Mouse (Mus musculus): ENCODE results near the gene Igfbp7.

Gene Igfbp7

DNA sequence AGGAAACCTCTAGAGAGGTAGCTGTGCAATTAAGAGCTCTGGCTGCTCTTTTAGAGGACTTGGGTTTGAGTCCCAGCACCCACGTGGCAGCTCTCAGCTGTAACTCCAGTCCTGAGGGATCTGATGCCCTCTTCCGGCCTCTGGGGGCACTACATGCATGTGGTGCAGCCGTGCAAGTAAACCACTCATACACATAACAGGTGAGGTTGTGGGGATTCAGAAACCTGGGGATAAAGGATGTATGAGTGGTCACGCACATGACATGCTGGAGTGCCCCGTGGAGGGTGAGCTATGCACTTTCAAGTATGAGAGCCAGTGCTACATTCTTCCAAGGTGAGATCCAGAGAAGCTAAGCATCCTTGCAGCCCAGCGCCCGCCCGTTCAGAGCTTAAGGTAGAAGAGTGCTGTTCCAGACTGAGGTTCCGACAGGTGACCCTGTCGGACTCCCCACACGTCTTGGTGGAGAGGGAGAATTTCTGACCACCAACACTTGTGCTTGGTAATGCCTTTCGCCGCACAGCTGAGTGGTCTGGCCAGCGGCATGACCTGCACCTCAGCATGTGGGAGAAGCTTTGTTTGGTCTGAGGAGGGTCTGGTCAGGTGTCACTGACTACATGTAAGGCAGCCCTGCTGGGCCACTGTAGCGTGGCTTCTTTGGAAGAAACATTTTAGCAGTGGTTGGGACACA is 57.7 kb downstream of the Igfbp7 start:
- no peak for DNase-seq (ENCODE audit: low spot score)

DNA sequence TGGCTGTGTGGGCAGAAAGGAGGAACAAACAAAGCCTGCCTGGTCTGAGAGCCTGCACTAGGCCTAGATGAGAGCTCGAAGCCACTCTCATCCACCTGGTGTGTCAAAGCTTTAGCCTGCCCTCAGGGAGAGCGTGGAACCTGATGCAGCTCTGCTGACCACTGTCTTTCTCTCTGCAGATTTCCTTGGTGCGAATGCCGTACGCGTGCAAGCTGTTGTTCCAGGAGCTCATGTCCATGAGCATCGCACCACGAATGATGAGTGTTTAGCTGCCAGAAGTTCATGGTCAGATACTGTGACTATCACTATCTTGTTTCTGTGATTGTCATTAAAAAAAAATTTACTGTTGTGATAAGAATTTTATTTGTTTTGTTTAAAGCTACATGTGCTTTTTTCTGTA is 58.9 kb downstream of the Igfbp7 start:
- DNase-seq (ENCODE audit: low spot score) = no peak

DNA sequence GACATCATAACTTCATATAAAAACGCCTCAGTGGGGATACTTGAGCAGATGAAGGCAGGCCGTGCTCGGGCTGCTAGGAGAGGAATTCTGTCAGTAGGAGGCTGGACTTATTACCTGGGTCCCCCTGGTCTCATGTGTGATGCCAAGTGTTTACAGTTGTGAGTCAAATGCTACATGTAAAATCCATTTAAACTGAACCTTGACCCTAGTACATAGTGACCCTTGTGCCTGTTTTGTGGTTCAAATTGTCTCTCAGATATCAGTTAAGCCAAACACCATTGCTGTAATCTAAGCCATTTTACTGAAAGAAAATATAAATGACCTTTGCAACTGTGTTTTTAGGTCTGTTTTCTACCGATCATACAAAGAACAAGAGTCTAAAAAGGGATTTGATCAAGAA is 67.8 kb downstream of the Igfbp7 start:
- DNase-seq (ENCODE audit: low spot score) = no peak

DNA sequence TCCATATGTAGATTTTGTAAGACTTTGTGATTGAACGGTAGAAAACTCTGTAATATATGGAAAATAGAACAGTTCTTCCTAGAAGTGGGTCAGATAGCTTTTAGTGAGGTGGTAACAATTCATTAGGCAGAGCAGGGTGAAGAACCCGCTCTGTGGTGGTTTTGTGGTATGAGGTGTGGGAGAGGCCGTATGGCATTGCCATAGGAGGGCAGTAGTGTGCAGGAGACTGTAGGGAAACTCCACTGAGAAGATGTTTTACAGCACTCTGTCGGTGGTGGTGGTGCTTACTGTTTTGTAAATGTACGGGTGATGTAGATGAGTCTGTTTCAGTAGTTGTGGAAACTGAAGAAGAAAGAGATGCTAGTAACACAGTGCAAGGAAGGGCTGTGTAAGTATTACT is 77.7 kb downstream of the Igfbp7 start:
- no peak for DNase-seq (ENCODE audit: low spot score)

DNA sequence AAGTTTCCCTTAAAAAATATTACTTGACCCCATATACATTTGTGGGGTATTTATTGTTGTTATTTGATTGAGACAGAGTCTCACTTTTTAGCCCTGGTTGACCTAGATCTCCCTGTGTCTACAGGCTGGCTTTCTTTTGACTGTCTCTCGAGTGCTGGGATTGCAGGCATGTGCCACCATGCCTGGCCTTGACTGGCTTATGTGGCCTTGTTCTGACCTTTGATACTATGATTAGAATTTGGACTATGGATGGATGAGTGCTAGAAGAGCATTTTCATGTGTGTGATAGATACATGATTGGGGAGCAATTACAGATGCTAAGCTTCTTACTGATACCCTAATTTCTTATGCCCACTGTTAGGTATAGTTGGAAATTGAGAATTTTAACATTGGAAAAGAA is 82.9 kb downstream of the Igfbp7 start:
- DNase-seq (ENCODE audit: low spot score) = no peak

DNA sequence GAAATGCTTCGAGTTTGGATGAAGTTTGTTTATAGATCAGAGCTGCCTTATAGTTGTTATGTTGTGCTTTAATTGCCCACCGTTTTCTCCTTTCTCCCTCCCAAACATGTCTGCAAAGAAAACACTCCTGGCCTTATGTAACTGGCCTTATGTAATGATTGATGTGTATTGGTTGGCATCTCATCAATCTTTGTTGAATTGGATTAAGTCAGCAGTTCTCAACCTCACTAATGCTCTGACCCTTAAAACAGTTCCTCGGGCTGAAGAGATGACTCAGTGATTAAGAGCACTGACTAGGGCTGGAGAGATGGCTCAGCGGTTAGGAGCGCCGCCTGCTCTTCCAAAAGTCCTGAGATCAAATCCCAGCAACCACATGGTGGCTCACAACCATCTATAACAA is 92.9 kb downstream of the Igfbp7 start:
- DNase-seq (ENCODE audit: low spot score) = no peak

DNA sequence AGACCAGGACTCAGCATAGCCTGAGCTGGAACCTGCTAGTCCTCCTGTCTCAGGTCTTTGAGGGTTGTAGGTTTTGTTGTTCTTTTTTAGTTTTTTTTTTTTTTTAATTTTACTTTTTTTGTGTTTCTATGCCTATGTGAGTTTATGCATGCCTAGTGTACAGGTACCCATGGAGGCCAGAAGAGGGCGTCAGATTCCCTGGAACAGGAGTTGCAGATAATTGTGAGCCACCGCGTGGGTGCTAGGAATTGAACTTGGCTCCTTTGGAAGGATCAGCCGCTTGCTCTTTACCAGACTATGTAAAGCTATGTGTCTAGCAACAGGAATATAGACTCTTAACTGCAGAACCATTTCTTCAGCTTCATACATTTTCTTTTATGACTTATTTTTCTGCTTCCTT is 93.6 kb downstream of the Igfbp7 start:
- no peak for DNase-seq (ENCODE audit: low spot score)

DNA sequence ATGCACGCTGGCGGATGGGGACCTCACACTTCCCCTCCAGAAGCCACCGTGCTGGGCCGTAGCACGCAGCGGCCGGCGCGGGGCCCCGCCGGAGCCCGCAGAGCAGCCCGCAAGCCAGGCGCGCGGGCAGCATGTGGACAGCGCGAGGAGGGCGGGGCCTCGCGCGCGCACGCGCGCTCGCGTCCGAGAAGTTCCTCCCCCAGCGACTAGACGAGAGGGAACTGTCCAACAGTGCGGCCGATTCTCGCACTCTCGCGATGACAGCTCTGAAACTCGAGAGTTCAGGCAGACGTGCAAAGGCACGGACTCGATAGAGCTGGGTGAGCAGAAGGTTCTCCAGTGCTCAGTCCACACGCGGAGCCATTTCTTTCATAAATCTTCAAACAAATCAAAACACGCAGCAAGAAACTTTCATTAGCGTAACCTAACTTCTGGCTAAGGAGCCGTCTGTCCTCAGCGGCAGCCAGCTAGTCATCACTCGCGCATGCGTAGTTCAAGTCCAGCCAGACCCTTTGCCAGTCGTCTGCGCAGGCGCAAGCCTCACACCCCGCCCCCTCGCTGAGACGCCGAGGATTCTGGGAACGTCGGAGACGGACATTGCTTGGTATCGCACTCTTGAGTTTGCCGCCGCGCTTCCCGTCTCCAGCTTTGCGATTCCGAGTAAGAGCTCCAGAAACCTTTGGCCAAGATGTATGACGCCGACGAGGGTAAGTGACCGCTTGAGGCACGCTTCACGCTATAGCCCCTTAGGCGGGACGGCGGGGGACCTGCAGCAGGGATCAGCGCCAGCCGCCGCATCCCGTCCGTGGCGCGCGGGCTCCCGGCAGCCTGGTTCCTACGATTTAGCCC is 97.7 kb downstream of the Igfbp7 start, which contains the start of the genes Noa1 and Polr2b:
TSS of gene Noa1 (minus strand) at position 161 of the 849 bp plus-strand sequence.
TSS of gene Polr2b (plus strand) at position 224 of the 849 bp plus-strand sequence.
- peak; percentile 99 for DNase-seq (ENCODE audit: low spot score)

DNA sequence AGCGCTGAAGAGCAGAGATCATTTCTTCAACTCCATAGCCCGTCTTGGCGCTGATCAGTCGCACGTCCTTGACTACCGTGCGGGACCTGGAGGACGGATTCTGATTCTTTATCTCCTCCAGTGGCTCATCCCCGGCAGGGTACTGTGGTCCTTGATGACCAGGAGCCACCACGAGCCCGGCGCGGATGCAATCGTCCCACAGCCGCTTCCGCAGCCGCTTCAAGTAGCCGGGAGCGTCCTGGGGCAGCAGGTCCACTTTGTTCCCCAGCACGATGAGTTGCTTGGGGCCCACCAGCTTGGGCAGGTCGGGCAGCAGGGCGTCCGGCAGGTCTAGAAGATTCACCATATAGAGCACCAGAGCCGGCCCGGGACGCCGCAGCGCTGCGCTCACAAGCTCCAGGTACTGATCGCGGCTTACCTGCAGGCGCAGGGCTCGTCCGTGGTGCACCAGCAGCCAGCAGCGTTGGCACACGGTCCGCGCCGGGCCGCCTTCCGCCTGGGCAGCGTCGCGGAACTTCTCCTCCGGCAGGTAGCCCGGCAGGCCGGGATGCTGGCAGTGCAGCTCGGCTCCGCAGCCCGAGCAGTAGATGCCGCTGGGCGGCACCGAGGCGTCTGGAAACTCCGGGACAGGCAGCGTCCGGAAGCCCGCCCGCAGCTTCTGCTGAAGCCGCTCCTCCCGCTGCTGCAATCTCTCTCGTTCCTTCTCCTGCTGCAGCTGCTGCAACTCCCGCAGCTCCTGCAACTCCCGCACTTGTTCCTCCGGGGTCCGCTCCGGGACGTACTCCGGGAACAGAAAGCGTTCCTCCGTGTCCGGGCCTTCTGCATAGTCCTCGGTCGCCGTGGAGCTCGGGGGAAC is 98.6 kb downstream of the Igfbp7 start:
- peak; percentile 54 for DNase-seq (ENCODE audit: low spot score)

DNA sequence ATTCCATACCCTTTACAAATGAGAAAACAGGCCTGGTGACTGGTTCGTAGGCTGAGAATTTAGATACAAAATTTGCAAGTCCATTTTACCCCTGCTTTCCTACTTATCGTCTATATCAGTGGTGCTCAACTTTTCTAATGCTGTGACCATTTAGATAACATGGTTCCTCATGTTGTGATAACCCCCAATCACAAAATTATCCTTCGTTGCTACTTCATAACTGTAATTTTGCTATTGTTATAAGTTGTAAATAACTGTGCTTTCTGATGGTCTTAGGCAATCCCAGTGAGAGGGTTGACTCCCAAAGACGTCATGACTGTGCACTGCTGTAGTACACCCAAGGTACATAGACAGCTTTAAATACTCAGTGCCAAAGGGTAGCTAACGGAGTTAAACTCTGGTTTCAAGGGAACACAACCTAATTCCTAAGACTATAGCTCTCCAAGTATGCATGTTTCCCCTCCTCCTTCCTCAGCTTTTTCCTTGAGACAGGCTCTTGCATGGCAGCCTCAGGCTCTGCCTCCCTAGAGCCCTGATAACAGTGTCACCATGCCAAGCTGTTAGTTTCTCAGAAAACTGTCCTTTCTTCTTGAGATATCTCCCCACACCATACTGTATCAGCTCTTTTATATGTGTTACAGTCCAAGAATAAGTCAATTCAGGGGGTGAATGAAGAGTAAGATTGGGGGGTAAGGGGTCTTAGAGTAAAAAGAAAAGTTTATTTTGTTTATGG is 99.9 kb downstream of the Igfbp7 start:
- no peak for DNase-seq (ENCODE audit: low spot score)

DNA sequence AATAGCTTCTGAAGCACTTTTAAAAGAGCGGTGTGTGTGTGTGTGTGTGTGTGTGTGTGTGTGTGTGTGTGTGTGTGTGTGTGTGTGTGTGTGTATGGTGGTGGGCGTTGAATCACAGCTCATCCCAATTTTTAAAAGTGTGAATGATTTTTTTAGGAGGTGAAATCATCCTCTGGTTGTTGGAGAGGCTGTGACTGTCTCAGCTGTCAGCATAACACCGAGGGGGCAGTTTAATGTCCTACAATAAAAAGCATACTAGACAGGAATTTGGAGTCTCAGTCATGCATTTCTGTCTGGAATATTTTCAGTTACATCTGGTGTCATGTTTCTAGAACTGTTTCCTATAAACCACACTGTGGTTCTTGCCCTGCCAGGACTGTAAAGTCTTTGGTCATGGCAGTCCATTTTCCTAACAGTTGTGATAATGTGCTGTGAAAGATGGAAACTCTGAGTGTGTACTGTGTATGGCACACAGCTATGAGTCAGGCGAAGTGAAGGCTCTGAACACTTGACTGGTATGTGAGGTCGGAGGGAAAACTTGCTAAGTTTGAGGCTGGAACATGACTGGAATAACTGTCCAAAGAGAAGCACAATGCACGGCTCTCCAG is 106.4 kb downstream of the Igfbp7 start:
- DNase-seq (ENCODE audit: low spot score) = no peak

DNA sequence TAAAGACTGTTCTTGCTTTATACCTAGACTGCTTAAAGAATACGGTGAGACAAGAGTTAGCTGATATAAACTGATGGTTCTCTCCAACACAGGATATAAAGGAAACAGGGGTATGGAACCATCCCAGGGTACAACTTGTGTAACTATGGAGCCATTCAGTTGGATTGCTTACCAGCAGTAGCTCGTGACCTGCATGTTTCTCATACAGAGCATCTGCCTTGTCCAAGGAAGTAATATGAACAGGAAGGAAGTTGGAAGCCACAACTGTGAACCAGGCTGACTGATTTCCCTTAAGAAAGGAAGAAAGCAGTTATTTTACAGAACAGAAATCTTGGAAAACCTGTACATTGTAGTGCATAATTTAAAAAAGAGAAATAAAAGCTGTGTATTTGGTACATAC is 108.4 kb downstream of the Igfbp7 start:
- no peak for DNase-seq (ENCODE audit: low spot score)

Measured in retina, embryonic 14.5 days (tissue).